Mouse (Mus musculus): ENCODE data around the gene Panx1. TPM values are rescaled to one million over a fixed set of nuclear protein-coding genes. Genes with fewer than 3 reads are reported as not detected.

Gene Panx1
- total RNA-seq, 2 experiments from 2014 or later: 9.5 to 12.2 TPM

- peak; percentile 60 to 78 for DNase-seq
- intact Hi-C loops (cut with DNase I): loop anchor here (2.0 kb wide), 2 partner anchors 140 to 184 kb away; no protein-coding TSS in a partner anchor
These were observed 16.1 kb downstream of the Panx1 start for GRCm38 (mm10) chr9:15029025-15029727.

DNA sequence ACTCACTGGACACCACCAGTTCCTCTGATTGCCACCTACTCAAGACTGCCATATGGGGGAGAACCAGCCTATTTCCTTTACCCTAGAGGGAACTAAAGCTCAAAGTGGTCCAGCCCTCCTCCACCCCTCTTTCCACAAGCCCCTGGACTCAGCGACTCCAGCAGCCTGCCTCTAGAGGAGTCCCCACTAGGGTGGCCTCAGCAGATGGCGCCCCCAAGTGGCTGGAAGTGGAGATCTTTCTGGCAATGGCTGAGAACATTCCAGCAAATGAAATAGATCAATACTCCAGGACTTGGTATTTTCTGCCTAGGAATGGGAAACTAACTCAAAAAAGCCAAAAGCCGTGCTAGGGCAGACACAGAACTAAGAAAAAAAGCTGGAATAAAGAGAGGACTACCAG lies 17.6 kb downstream of the Panx1 start:
- intact Hi-C loops (cut with DNase I): loop anchor here (2.0 kb wide), 2 partner anchors 141 to 185 kb away; no protein-coding TSS in a partner anchor
- DNase-seq: no peak

- DNase-seq: no peak
- intact Hi-C loops (cut with DNase I): no loop called here
These were observed 22.2 kb downstream of the Panx1 start for GRCm38 (mm10) chr9:15023049-15023448.

DNA sequence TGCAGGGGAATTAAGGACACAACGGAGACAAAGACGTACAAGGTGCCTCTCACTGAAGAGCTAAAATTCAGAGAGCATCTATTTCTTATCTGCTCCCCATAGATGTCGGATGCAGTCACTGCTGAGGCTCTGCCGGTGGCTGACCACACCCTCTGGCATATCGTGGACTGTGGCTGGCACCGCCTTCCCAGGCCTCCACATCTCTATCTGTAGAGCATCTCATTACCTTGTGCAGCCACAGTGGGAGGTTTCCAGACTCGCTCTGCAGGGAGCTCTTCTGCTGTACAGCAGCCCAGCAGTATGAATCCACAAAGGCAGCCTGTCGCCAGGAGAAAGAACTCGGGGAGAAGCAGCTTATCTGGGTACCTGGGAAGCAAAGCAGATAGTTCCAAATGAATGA lies 24.1 kb downstream of the Panx1 start:
- no peak for DNase-seq
- intact Hi-C loops (cut with DNase I): no loop called here

- DNase-seq: no peak
- intact Hi-C loops (cut with DNase I): no loop called here
These were observed 24.7 kb downstream of the Panx1 start for GRCm38 (mm10) chr9:15020561-15021080.

DNA sequence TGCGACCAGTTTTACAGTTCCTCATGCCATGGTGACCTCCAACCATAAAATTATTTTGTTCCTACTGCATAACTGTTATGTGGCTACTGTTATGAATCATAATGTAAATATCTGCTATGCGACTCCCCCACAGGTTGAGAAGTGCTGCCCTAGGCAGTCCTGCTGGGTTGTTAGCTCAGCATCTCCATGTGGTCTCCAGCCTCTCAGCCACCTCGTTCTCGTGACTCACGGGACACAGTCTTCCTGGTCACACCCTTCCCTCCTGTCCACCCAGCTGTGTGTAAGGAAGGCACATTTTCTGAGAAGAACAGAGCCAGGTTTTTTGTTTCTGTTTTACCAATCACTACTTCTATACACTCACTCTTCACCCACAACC lies 26.5 kb downstream of the Panx1 start:
- DNase-seq: no peak
- intact Hi-C loops (cut with DNase I): loop anchor here (10.0 kb wide), 1 partner anchor 494 kb away; no protein-coding TSS in a partner anchor

DNA sequence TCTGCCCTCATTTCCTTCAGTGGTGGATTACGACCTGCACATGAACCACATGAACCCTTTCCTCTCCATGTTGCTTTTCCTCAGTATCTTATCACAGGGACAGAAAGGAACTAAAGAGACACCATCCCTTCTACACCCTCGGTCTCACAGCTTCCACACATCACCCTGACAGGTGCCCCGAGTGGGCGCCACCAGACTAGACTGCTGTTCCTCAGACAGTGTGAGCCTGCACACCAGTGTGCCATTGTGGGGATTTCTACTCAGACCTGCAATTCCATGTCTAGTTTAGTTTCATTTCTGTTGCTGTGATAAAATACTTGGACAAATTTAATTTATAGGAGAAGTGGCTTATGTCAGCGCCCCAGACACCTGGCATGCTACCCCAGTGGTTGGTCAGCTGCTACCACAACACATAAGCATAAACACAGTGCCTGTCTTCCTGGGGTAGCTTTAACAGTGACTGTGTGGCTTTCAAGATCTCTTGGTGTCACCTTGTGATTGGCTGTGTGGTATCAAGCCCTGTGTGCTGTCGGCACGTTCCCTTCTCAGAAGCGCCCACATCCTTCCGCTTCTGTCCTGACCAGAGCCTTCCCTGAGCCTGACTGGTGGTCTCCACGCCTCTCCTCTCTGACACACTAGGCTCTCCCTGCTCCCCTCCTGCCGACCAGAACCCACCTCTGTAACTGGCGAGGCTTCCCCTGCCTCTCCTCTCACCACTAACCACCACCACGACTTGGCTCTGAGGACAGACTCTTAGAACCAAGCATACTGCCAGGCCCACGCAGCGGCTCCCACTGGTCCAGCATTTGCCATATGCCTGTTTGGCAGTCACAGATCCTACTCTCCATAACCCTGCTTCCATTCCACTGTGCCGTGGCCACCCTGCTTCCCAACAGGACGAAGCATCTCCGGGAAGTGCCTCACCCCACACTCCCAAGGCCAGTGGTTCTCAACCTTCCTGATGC lies 27.2 kb downstream of the Panx1 start:
- intact Hi-C loops (cut with DNase I): loop anchor here (10.0 kb wide), 1 partner anchor 493 kb away; no protein-coding TSS in a partner anchor
- no peak for DNase-seq

DNA sequence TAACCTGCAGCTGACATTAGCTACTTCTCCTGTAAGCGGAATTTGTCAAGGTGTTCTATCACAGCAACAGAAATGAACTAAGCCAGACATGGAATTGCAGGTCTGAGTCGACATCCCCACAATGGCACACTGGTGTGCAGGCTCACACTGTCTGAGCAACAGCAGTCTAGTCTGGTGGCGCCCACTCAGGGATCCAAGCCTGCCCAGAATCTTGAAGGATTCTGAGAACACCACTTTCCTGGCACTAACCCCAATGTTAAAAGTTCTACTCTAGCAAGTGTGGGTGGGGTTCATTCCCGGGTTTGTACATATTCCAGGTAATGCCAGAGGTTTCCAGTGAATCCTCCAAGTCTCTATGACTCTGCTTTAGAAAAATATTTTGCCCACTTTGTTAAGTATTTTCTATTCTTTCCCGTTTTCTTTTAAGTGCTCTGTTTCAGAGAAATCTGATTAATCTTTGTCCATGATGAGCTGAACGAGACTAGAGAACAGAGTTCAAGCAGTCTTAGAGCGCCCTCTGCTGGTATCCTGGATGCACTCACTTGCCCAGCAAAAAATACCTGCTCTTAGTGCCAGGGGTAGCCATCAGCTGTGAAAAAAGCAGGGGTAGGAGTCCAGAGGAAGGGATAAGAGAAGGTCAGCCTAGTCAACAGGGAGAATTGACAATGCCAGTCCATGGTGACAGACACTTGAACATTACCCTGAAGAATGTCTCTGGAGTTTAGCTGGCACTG lies 29.9 kb downstream of the Panx1 start:
- intact Hi-C loops (cut with DNase I): loop anchor here (1.0 to 10.0 kb wide), 3 partner anchors 148 to 491 kb away; no protein-coding TSS in a partner anchor

DNA sequence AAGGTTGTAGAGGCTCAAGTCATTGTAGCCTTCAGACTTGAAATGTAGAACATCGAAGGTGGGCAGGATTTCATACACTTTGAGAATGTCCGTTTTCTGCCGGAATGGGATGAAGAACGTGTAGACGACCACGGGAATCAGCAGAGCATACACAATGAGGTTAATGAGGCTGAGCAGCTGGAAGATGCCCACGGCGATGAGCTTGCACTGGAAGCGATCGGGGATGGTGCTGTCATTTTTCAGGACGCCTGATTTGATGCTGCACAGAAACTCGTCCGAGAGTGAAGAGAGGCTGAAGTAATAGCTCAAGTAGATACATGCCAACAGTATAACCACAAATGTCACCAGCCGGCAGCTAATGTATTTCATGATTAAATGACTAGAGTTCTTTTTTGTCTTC lies 37.7 kb downstream of the Panx1 start:
- no peak for DNase-seq
- intact Hi-C loops (cut with DNase I): no loop called here

More for the DNA sequence above, 29.9 kb downstream of the Panx1 start:
- peak; percentile 78 to 88 for DNase-seq

GRCm38 (mm10) chr9:15004298-15004685 lies 41.0 kb downstream of the Panx1 start:
- DNase-seq: no peak
- intact Hi-C loops (cut with DNase I): no loop called here

DNA sequence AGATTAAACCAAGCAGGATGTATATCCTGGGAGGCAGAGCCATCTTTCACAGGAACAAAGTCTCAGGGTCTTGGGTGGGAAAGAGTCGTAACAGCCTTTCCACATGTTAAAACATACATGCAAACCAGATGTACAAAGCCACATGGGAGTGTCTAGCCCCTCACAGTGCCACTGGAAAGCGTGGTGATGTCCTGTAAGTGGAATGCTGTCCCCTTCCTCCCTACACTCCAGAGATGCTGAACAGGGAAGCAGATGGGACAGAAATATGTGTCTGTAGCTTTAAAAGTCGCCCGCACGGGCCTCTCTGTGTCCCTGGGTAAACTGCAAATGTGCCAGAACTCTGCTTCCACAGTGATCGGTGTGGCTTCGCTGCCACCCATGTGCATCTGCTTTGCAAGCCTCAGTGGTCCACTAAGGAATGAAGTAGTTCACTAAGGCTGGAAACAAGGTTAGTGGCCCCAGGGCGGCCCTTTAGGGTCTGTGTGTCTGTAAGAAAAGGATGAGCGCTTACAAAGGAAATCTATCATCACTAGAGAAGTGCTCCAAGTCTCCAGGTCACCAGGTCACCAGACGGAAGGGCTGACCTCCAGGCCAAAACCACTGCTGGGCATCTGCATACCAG lies 41.5 kb downstream of the Panx1 start:
- intact Hi-C loops (cut with DNase I): no loop called here
- no peak for DNase-seq

DNA sequence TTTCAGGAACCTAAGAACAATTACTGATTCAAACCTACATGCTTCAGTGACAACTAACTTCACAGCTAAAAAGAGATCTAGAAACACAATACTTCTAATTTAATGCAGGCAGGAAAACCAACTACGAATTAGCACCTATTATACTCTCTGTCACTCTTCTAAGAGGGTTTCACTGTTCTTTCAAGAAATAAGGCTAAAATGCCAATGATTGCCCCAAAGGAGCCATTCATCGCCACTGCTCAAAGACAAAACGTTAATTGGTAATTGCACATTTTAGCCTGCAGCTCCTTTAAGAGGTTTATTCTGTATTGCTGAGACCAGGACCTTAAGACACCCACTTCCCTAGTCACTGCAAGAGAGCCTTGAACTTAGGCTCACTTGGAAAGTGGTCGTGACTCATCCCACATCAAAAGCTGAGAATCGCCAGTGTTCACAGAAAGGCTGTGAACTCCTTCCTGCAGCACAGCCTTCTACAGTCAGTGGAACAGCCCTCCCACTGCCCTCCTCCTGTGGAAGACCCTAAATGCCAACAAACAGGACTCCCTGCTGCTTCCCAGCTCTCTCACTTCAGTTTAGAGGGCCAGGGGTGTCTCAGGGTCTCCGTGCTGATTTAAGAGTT lies 42.2 kb downstream of the Panx1 start:
- intact Hi-C loops (cut with DNase I): no loop called here
- no peak for DNase-seq

- no peak for DNase-seq
- intact Hi-C loops (cut with DNase I): no loop called here
These were observed 46.5 kb downstream of the Panx1 start for GRCm38 (mm10) chr9:14998790-14999189.

DNA sequence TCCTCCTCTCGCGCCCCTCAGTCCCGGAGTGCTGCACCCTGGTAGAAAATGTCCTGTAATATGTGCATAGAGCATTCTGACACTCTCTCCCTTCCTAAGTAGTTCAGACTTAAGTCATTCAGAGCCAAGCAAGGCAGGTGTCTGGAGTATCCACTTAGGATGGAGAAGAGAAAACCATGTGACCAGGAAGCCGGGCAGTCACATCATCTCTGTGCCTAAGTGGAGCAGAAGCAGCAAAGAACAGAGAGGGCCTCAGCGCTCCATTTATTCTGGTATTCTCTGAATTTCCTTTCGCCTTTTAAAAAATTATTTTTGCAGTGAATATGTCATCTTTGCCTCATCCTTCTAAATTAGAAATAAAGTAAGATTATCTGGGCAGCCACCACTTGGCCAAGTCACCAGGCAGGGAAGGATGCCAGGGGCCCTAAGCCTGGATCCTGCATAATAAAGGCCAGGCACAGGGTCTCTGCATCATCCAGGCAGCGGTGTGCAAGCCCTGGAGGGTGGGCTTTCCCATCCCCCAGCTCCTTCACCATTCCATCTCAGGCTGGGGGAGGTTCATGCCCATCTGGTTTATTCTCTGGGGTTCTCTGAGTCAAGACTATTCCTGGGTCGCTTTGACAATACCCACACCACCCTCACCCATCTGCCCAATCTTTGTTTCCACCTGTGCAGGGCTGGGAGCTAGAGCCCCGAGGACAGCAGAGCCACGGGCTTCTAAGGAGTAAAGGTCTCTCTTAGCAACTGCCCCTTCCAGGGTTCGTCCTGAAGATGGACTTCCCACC lies 47.8 kb downstream of the Panx1 start:
- no peak for DNase-seq
- intact Hi-C loops (cut with DNase I): no loop called here

DNA sequence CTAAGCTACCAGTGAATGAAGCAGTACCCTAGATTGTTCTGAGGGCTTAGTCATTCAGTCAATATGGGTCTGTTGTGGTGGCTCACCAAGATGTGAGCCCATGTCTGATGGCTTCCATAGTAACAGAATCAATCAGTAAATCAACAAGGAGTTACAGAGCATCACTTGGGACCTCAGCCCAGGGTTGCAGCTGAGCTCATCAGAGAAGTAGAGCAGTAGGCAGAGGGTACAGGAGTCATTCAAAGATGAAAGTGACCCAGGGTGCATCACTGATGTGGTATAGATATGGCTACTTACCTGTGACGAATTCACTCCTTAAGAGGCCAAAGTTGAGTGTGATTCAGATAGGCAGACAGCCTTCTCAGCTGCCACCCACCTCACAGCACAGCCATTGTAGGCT lies 49.8 kb downstream of the Panx1 start:
- DNase-seq: no peak
- intact Hi-C loops (cut with DNase I): no loop called here

DNA sequence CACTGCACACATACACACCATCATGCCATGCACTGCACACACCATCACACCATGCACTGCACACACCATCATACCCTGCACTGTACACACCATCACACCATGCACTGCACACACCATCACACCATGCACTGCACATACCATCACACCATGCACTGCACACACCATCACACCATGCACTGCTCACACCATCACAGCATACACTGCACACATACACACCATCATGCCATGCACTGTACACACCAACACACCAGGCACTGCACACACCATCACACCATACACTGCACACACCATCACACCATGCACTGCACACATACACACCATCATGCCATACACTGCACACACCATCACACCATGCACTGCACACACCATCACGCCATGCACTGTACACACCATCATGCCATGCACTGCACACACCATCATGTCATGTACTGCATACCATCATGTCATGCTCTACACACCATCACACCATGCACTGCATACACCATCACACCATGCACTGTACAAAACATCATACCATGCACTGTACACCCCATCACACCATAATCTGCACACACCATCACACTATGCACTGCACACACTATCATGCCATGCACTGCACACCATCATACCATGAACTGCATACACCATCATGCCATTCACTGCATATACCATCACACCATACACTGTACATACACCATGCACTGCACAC lies 56.5 kb downstream of the Panx1 start:
- no peak for DNase-seq
- intact Hi-C loops (cut with DNase I): no loop called here

- intact Hi-C loops (cut with DNase I): no loop called here
- DNase-seq: no peak
These were observed 62.1 kb downstream of the Panx1 start for GRCm38 (mm10) chr9:14983141-14983540.

GRCm38 (mm10) chr9:14982683-14983082 lies 62.6 kb downstream of the Panx1 start:
- intact Hi-C loops (cut with DNase I): no loop called here
- DNase-seq: no peak
